Mouse (Mus musculus) forebrain, postnatal 0 days (tissue): ENCODE results near the gene F2rl3. TPM values are rescaled to one million over a fixed set of nuclear protein-coding genes. Genes with fewer than 3 reads are reported as not detected.
A peak's percentile ranks its signal among the peaks of the same experiment; 100 is the strongest.

ENCODE experiments used
- ATAC-seq: fragments of 200-750 bp; cut with Nextera tagmentation; 2 replicates; pipeline ENCODE4 v1.8.0; 2017; ENCODE audit warnings: mild to moderate bottlenecking, moderate library complexity
- DNase-seq: peaks from one replicate; pipeline ENCODE4 v3.0.0-alpha.2; 2015
- H3K27ac ChIP-seq: fragments of 300-500 bp; sonication (generic); 2 replicates; pipeline ENCODE4 v1.5.1; 2014; ENCODE audit warnings: low read depth, mild to moderate bottlenecking, antibody characterized with exemption, low read length, moderate library complexity, mixed read lengths
- H3K27me3 ChIP-seq: fragments of 300-500 bp; sonication (generic); 2 replicates; pipeline ENCODE4 v1.6.1; 2014; ENCODE audit warnings: mild to moderate bottlenecking, low read length, mixed read lengths; ENCODE audit not compliant: insufficient read depth
- H3K36me3 ChIP-seq: fragments of 300-500 bp; sonication (generic); 2 replicates; pipeline ENCODE4 v1.6.1; 2014; ENCODE audit warnings: mild to moderate bottlenecking, moderate library complexity; ENCODE audit not compliant: insufficient read depth
- H3K4me1 ChIP-seq: fragments of 300-500 bp; sonication (generic); 2 replicates; pipeline ENCODE4 v1.6.1; 2014; ENCODE audit warnings: antibody characterized with exemption; ENCODE audit not compliant: insufficient read depth
- H3K4me2 ChIP-seq: fragments of 300-500 bp; sonication (generic); 2 replicates; pipeline ENCODE4 v1.6.1; 2014; ENCODE audit warnings: low read depth, mild to moderate bottlenecking, moderate library complexity
- H3K4me3 ChIP-seq: fragments of 300-500 bp; sonication (generic); 2 replicates; pipeline ENCODE4 v1.5.1; 2014; ENCODE audit warnings: low read depth, low read length, mixed read lengths
- H3K9ac ChIP-seq: fragments of 300-500 bp; sonication (generic); 2 replicates; pipeline ENCODE4 v1.6.1; 2014; ENCODE audit warnings: mild to moderate bottlenecking
- H3K9me3 ChIP-seq: fragments of 300-500 bp; sonication (generic); 2 replicates; pipeline ENCODE4 v1.6.1; 2016; ENCODE audit warnings: low read length
- CTCF ChIP-seq: sonication (generic); IDR thresholded peaks from 2 replicates; pipeline ENCODE4 v1.5.1; 2016; ENCODE audit warnings: antibody characterized with exemption, control low read depth, low read depth
- WGBS: fragments of 180-500 bp; shearing (Covaris S2); extraction: QIAGEN DNeasy Blood & Tissue Kit; methylation state at CpG from one replicate; pipeline ENCODE4 v1.1.7; 2014; 5-methylcytosine and 5-hydroxymethylcytosine counted together
- polyA plus RNA-seq: library from polyadenylated mRNA; unstranded; fragments of >200 nt; fragmentation: Nextera tagmentation; extraction: Ambion mirVana; gene quantifications from 2 replicates; pipeline ENCODE4 v1.2.1, GENCODE M21; 2015
- total RNA-seq: library from RNA; depleted of rRNA; stranded (reverse); fragments of >200 nt; gene quantifications from 2 replicates; pipeline ENCODE4 v1.2.3, GENCODE M21; 2014; rRNA removed

F2rl3 gene
- total RNA-seq (0.24 and 0.46 TPM in 2 replicates), polyA plus RNA-seq (0.24 and 0.40 TPM in 2 replicates)

DNA sequence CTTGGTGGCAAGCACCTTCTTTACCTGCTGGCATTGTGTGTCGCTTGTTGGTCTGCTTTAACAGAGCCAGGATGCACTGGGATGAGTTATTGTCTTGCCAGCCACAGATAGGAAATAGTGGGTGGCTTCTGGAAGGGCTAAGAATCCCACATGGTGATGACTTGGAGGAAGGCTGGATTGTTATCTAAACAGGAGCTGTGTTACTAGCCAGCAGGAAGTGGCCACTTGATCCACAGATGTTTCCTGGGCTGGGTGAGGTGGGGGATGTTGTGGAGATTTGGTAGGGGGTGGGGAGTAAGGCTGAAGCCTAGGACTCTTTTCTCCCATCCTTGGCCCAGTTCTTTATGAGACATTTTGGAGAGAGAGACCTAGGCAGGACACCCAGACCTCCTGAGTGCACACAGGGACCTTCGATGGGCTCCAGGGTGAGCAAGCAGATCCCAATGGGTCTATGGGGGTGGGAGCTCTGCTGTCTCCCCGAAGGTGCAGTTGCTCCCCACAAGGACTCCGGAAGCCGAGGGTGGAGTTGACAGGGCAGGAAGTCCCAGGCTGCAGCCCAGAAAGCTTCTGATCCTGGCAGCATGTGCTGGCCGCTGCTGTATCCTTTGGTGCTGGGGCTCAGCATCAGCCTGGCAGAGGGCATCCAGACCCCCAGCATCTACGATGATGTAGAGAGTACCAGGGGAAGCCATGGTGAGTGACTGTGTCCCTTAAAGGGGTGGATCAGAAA, at the start of gene F2rl3:
Gene F2rl3, plus strand, starts transcription at position 559 of the 730 bp plus-strand sequence.
- Histone ChIP-seq H3K27ac (no peak within 1 kb of the TSS), H3K27me3 (no peaks in the 10 kb centered on the region), H3K9ac (no peak within 1 kb of the TSS), H3K4me2 (no peak within 1 kb of the TSS), H3K9me3 (no peaks in the 10 kb centered on the region), H3K36me3 (peaks cover 26% of the 10 kb centered on the region), H3K4me3 (no peak within 1 kb of the TSS), H3K4me1 (no peaks in the 10 kb centered on the region)
- WGBS: 85% methylated on average over 7 of the region's 7 CpGs
- ATAC-seq: no peak
- no peak for TF ChIP-seq CTCF
- no peak for DNase-seq

DNA sequence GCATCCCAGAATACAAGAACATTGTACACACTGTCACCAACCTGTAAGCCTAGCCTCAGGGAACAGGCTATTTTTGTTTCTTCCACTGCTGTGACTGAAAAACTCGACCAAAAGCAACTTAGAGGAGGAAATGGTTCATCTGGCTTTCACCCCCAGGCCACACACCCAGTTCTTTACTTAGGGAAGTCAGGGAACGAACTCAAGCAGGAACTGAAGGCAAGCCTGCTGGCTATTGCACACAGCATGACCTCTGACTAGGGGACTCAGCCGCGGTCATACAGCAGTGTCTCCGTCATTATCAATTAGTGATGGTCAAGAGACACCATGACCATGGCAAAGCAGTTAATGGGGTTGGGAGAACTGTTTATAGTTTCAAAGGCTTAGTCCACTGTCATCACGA, 49.1 kb upstream of the F2rl3 start:
- Histone ChIP-seq H3K27me3 (no peaks in the 10 kb centered on the region), H3K4me3 (no peak overlapping the region), H3K9ac (no peak overlapping the region), H3K4me2 (no peak overlapping the region), H3K27ac (no peak overlapping the region), H3K4me1 (no peaks in the 10 kb centered on the region), H3K36me3 (no peaks in the 10 kb centered on the region), H3K9me3 (no peaks in the 10 kb centered on the region)
- WGBS: 62% methylated on average over 6 of the region's 6 CpGs
- ATAC-seq (no peak), DNase-seq (no peak)
- TF ChIP-seq CTCF: no peak

GRCm38 (mm10) chr8:72716594-72716993, 45.1 kb upstream of the F2rl3 start:
- H3K4me3 ChIP-seq: no peak overlapping the region
- H3K36me3 ChIP-seq: no peaks in the 10 kb centered on the region
- no peaks in the 10 kb centered on the region for H3K4me1 ChIP-seq
- no peak for TF ChIP-seq CTCF
- H3K27me3 ChIP-seq: no peaks in the 10 kb centered on the region
- H3K27ac ChIP-seq: no peak overlapping the region
- ATAC-seq: no peak
- WGBS: 76% methylated on average over 5 of the region's 5 CpGs
- no peak overlapping the region for H3K4me2 ChIP-seq
- DNase-seq: no peak
- H3K9ac ChIP-seq: no peak overlapping the region
- H3K9me3 ChIP-seq: no peaks in the 10 kb centered on the region

DNA sequence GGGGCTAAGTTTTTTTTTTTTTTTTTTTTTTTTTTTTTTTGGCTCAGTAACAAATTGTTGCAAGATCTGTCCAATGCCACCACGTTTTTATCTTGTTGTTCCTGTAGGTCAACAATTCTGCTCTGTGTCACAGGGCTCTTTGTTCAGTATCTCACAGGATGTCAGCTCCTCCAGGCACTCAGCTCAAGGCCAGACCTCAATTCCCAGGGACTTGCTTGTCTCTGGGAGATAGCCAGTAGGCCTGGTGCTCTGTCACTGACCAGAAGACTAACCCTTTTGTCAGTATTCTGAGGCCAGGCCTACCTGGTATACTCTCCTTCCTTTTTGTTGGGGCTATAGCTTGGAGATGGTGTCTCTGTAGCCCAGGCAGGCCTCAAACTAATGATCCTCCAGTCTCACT, 41.1 kb upstream of the F2rl3 start:
- no peak overlapping the region for H3K9ac ChIP-seq
- 19% methylated on average over 1 of the region's 1 CpGs for WGBS

GRCm38 (mm10) chr8:72722769-72723650, 38.7 kb upstream of the F2rl3 start, which contains the start of gene Sin3b:
TSS of gene Sin3b (plus strand) at chr8:72723285.
- Histone ChIP-seq H3K36me3 (peaks cover 32% of the 10 kb centered on the region), H3K4me2 (peak within 1 kb of the TSS; percentile 95), H3K27me3 (no peaks in the 10 kb centered on the region), H3K9ac (peak within 1 kb of the TSS; percentile 94), H3K27ac (peak within 1 kb of the TSS; percentile 64; the same call in 1 of the 2 replicates), H3K4me1 (peaks cover 7% of the 10 kb centered on the region; the same call in 1 of the 2 replicates), H3K9me3 (no peaks in the 10 kb centered on the region), H3K4me3 (peak within 1 kb of the TSS; percentile 99)
- ATAC-seq (peak; percentile 100), DNase-seq (peak; percentile 92)
- no peak for TF ChIP-seq CTCF
- 14% methylated on average over 56 of the region's 56 CpGs for WGBS

More for the DNA sequence above, 41.1 kb upstream of the F2rl3 start:
- peaks cover 7% of the 10 kb centered on the region; the same call in 1 of the 2 replicates for H3K4me1 ChIP-seq
- no peak for TF ChIP-seq CTCF
- DNase-seq (no peak), ATAC-seq (no peak)
- H3K4me3 ChIP-seq: no peak overlapping the region
- H3K27ac ChIP-seq: no peak overlapping the region
- H3K9me3 ChIP-seq: no peaks in the 10 kb centered on the region
- no peak overlapping the region for H3K4me2 ChIP-seq
- no peaks in the 10 kb centered on the region for H3K27me3 ChIP-seq
- H3K36me3 ChIP-seq: peaks cover 8% of the 10 kb centered on the region

- Histone ChIP-seq H3K27me3 (no peaks in the 10 kb centered on the region), H3K36me3 (peaks cover 37% of the 10 kb centered on the region), H3K9ac (peak overlapping the region; percentile 94), H3K4me2 (peak overlapping the region; percentile 95), H3K4me3 (peak overlapping the region; percentile 99), H3K27ac (peak overlapping the region; percentile 64; the same call in 1 of the 2 replicates), H3K9me3 (no peaks in the 10 kb centered on the region), H3K4me1 (peaks cover 7% of the 10 kb centered on the region)
- DNase-seq (peak; percentile 41), ATAC-seq (peak; percentile 51)
- WGBS: under 1% methylated on average over 30 of the region's 30 CpGs
- no peak for TF ChIP-seq CTCF
Observed at GRCm38 (mm10) chr8:72723651-72724001, 38.1 kb upstream of the F2rl3 start.
